Mouse (Mus musculus) cerebellum, adult 11-12 months (tissue): ENCODE measurements at regions not wholly inside any gene's neighbourhood (a gene's known extent, or its start where the extent isn't known, plus 50 kb on each side); places are given as distances from the start of the nearest gene placed in this dataset.

Experiments
- DNase-seq: peaks from one replicate; pipeline ENCODE4 v3.0.0; 2022

DNA sequence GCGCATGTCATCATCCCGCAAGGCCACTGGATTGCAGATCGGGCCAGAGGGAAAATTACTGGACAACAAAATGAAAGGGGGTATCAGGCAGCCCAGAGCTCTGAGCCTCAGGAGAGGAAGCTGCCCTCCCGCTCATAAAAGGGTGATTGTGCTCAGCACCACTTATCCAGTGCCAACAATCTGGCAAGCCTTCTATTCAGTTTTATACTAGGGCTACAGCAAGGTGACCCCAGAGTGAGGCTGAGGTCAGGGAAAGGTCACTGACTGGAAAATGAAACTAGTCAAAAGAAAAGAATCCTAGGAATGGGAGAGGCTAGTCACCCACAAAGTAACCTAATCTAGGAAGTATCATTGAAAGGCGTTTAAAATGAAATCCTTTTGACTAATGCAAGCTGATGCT lies 198.5 kb upstream of the Tmem161b start:
- DNase-seq = no peak

DNA sequence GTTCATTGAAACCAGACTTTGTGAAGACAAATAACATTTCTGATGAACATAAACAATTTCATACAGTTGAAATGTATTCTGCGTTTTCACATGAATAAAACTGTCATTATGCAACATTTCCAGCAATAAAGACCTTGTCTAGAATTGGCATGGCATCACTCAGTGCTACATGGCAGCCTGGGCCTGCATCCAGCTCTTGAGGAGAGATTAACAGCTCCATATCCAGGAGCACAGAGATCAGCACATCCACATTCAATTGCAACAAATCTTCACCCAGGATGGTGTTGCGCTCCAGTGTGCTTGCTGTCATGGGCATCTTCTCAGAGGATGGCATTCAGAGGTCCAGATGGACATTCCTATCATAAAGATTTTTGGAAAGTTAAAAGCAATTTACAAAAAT lies 196.7 kb upstream of the Tmem161b start:
- DNase-seq = no peak

DNA sequence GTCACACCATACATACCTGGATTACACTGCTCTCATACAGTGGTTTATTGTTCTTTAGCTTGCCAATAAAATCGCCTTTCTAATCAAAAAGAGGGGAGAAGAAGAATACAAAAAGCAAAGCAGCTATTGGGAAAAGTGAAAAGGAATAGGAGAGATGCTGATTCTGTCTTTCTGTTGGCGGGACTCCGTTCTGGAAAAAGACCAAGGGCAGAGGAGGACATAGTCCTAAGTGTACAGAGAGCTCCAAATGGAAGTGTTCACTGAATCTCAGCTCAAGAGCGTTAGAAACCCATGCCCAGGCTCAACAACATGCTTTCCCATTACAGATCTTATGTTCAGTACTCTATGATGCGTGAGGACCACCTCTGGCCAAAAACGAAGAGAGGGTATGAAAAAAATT lies 174.4 kb upstream of the Tmem161b start:
- DNase-seq = no peak

DNA sequence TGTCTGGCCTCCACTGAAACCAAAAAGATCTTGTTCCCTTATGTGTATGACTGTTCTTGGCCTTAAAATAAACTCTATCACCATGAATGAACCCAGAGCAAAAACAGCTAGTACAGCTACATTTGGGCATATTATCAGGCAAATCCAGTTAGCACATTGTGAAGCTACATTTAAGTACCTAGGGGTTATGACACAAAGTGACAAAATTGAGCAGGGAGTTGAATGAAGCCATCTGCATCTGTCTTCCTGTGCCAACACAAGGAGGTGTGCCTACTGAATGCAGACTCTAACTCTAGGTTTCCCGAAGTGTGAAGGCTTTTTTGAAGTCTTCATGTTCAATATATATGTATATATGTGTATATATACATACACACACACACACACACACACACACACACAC lies 169.9 kb upstream of the Tmem161b start:
- no peak for DNase-seq

DNA sequence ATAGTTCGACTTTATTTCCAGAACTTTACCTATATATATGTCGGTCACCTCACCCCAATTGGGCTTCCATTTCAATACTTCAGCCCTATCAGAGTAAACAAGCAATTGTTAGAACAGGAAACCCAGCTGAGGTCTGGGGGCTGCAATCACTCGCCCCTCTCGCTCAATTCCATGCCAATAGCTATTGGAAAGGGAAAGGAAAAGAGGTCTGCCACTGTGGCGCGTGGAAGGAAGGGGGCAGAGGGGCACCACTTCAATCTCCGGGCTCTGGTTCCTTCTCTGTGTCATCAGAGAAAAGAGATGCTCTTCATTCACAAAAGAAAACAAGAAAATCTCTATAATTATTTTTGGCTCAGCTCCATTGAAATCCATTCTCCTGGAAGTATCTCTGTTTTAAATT lies 167.1 kb upstream of the Tmem161b start:
- DNase-seq = no peak

DNA sequence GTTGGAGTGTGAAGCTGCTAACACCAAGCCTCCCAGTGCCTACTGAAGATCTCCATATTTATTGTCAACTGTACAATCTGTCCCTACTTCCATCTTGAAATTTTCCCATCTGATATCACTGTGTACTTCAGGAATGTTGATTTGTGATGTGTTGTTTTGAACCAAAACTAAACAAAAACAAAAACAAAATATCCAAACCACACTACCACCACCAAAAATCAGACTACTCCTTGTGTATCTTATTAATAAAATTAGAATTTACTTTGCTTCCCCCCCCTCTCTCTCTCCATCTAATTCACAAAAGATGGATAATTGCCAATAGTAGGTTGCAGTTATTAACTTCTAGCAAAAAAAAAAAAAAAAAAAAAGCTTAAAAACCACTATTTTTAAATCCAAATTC lies 166.5 kb upstream of the Tmem161b start:
- no peak for DNase-seq

DNA sequence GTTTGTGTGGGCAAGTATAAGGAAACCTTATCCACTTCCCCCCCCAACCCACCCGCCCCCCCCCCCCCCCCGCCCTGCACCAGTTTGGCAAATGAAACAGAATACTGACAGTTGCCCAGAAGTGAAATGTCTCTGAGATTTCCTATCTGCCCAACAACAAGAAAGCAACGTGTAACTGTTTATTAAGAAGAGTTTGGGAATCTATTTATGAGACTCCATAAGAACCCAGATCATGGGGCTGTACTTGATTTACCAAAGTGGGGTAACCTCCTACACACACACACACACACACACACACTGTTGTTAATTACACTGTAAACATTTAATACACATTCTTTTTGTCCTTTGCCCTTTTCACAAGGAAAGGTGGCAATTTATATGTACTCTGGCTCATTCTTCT lies 165.6 kb upstream of the Tmem161b start:
- DNase-seq = no peak

DNA sequence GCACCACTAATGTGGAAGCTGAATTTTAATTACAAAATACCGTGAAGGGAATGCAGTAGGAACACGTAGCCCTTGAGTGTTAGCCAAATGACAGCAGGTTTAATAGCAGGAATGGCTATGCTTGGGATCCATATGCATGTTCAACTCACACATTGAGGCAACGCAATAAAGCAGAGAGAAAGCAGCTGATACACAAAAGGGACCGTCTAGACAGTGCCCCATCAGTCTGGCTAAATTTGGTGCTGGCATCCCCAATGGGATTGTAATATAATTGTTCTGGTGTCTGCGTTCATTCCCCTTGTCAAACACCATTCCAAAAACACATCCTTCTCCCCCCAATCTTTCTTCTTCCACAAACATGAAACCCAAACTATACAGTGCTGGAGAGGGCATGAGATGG lies 165.1 kb upstream of the Tmem161b start:
- DNase-seq = no peak

DNA sequence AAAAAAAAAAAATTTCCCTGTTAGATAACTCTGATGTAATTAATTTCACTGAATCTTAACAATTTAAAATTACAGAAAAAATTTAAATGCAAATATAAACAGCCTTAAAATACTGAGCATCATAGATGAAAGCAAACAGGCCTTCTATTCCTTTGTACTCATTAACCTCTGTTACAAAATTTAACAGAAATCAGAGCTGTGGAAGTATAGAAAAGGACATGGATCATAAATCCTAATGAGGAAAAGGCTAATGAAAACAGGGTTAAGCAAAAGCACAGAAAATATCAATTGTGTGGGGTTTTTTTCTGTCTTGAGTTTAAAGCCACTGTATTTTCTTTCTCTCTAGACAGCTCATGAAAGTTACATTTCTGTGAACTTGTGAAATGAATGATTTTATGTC lies 164.6 kb upstream of the Tmem161b start:
- DNase-seq = no peak

DNA sequence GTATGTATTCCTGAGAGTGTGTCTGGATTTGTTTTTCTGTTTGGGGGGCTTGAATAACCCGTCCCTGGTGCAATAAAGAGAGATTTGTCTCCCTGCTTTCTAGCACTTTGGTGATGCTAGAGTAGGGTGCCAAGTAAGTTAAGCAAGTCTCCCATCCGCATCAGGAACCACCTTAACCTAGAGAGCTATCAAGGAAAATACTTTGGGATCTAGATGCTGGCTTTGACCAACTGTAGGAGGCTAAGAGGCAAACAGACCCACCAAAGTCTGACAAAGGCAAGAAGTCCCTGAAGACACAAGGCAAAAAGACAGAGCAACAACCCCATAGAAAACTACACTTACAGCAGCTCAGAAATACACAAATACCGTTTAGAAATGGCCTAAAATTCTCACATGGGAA lies 163.8 kb upstream of the Tmem161b start:
- DNase-seq = no peak

DNA sequence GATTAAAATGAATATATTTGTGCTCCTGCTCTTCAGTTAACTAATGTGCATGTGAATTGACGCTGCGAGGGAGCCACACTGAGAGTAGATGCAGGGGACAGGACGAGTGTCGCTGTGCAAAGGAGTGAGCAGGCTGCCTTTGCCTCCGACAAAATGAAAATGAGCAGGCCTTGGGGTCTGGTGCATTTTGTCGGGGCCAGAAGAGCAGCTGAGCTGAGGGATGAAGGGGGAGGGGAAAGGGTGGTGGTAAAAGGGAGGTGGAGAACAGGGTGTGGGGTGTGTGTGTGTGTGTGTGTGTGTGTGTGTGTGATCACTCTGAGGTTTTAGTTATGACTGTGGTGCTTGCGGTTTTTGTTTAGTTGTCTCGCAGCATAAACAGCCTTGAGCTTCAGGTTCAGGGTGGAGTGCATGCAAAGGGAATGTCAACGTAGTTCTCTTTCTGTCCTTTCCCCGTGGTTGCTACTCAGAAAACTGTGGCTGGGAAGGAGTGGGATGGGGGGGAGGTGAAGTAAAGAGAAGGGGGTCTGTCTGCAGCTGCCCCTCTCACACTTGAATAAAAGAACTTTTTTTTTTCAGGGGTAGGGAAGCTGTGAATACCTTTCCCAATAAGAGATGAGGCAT lies 163.0 kb upstream of the Tmem161b start:
- peak; percentile 71 for DNase-seq

DNA sequence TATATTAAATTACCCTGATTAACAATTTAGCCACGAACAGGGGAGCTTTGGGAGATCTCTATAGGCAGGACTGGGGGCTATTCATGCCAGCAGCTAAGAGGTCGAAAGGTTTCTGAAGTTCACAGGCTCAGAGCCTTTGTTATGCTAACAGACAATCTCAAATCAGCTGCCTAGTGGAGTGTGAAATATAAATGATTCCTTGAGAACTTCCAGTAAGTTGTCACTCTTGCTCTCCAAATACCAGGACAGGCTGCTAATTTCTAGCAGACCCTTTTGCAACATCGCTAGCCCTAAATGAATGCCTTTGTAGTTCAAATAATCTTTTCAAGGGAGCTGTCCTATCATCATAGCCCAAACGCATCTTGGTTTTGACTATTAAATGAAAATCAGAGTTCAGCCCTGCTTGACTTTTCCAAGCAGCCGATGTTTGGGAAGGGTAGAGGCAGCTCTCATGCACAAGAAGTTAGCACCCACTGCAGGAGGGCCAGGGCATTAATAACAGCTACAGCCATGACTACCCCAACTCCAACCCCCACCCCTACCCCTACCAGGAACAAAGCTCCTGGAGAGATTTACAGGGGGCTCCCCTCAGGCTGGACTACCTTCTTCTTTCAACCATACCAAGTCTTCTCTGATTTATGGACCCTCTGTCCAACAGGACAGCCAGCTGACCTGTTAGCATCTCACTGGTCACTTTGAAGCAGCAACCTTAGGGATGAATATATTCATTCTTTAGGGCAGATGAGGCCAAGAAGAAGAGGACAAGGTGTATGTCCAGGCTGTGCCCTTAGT lies 162.2 kb upstream of the Tmem161b start:
- DNase-seq = no peak

DNA sequence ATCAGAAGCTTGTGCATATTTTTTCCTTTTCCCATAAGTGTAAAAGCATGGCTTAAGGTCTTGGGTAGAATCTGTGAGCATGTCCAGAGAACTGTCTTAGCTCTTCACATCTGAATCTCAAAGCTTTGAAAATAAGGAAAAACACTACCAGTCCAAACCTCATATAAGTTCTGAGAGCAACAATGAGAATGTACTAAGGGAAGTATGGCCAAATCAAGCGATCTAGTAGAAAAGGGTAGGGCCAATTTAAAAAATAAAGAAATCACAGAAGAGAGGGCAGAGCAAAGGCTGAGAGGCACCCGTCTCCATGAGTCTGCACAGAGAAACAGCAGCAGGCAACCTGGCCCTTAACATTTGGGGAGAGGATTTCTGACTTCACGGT lies 161.7 kb upstream of the Tmem161b start:
- no peak for DNase-seq

DNA sequence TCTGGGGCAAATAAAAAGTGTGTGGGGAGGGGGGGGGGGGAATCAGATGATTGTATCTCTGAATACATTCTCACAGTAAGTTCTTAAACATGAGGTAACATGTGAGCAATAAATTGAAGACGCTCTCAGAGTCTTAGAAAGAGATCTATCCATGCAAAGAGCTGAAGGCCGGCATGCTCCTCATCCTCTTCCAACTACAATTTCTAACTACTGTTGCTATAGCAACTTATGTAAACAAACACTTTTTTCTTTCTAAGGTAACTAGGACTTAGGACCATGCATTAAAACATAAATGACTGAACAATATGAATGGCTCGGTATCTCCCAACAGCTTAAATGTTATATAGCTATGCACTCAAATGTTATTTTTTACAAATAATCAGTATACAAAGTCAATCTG lies 161.2 kb upstream of the Tmem161b start:
- DNase-seq = no peak

DNA sequence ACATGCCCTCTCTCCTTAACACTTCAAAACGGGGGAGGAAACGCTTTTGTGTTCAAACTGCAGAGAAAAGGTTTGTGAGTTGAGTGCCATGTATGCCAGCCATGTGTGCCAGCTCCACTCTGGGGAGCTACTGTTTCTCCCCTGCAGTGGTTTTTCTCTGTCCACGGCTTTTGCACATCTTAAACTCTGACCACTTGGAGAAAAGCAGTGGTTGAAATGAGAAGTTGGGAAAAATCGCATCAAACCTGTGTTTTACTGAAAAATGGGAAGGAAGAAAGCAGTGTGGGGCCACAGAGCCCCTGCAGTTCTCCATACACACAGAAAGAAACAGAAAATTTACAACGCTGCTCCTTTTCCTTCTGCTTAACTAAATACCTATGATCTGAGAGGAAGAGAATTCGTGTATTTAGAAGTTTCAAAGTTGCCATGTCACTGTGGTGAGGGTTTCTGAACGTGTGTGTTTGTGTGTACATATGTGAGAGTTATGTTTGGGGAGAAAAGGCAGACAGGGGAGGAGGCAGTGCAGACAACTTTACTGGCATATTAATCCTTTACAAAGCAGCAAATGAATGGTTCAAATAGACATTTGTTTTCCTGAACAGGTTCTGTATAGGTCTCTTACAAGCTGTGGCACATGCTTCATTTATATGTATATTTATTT lies 160.1 kb upstream of the Tmem161b start:
- no peak for DNase-seq

DNA sequence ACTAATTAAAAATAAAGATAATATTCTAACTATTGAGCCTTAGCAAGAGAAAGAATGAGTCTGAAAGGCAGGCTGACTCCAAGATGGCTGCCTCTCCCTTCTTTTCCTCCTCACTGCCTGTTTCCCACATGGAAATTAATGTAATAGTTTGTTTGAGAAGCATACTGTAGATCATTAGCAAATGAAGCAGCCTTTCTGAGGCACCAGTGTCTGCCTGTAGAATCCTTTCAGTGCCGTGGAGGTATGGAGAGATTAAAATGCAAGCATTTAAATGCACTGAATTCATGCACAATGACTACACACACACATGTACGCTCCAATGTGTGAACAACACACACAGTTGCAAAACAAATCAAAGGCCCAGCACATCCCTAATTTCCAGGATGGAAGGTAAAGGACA lies 159.5 kb upstream of the Tmem161b start:
- no peak for DNase-seq

DNA sequence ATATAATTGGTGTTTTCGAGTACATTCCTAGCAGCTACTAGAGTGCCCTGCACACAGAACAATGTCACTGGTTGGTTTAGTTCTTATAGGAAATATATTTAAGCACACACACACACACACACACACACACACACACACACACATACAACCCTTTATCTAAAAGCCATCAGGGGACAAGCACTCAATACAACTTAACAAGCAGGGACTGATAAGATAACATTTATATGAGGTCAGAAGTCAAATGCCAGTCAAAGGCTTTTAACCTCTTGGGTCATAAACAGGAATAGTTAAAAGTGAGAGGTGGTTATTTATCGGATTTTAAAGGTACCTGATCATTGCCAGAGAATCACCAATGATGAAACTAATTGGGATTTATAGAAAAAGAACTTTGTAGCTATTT lies 158.7 kb upstream of the Tmem161b start:
- no peak for DNase-seq

DNA sequence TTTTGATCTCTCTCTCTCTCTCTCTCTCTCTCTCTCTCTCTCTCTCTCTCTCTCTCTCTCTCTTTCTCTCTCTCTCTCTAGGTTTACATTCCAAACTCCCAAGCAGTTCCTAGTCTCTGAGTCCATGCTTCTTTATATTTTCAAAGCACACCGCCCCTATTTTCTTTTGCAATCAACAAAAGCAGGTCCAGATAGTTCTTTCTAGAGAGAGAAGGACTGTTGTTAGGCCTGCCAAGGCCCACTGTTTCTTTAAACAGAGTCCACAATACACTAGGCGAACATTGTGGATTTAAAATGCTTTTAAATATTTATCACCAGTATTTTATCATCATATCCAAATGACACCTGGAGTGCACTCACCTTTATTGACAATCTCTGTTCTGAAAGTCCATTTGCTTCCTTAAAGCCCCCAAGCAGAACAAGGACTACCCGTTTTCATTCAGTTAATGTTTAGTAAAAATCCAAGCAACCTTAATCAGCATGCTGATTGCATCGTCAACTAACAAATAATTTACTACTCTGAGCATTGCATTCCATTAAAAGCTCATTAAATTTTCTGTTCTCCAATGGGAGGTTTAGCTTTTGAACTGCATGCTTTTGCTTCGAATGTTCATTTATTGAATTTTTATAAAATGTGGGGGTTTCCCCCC lies 157.7 kb upstream of the Tmem161b start:
- DNase-seq = no peak

DNA sequence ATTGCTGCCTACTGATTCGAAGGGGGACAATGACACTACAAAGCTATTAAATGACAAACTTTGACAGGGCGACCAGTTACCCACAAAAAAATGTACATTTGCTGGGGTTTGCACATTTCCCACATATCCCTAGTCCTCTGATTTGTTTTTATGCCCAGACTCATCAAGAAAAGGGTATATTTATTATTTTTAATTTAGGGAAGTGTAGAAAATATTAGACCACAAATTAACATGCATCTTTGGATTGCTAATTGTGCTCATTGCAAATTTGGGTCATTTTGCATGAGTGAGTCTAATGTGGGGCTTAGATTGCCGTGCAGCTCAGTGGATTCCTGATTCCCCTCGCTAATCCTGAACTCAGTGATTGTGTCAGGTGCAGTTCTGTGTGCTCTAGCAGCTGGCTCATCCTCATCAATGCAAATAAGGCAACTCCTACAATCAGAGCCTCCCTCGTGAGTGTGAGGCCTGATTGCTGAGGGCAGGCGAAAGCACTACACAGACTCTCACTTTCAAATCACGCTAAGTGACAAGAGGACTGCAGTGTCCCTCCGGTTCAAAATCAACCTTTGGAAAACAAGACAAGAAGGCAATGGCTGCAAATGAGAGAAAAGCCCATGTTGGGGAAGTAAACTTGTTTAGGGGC lies 156.7 kb upstream of the Tmem161b start:
- no peak for DNase-seq

DNA sequence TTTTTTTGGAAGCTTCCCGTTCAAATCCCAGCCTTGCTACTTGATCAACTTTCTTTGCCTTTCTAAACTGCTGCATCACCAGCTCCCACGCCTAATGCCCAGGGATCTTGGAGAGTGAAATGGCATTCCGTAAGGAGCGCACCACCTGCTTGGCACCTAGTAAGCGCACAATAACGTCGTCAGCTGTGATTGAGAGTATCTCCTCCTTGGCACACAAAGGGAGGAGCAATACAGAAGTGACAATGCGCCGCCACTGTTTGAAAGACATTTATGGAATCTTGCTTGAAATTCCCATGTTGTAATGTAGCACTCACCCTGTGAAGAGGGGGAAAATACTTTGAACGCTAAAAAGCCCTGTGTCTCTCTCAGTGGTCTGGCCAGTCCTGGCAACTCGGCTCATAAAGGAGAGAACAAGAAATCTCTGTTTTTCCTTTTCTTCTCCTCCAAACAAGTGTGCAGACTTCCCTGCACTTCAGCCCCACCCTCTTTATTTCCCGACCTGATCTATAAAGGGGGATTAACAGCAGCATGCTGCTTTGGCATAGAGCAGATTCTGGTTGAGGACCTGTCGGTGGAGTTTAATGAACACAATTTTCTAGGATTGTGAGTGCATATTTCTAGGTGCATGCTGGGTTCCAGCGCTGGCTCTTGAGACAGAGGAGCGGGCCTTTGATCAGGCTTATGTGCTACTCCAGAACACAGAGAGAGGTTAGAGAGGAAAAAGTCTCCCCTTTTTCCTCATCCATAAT lies 155.7 kb upstream of the Tmem161b start:
- DNase-seq = no peak

DNA sequence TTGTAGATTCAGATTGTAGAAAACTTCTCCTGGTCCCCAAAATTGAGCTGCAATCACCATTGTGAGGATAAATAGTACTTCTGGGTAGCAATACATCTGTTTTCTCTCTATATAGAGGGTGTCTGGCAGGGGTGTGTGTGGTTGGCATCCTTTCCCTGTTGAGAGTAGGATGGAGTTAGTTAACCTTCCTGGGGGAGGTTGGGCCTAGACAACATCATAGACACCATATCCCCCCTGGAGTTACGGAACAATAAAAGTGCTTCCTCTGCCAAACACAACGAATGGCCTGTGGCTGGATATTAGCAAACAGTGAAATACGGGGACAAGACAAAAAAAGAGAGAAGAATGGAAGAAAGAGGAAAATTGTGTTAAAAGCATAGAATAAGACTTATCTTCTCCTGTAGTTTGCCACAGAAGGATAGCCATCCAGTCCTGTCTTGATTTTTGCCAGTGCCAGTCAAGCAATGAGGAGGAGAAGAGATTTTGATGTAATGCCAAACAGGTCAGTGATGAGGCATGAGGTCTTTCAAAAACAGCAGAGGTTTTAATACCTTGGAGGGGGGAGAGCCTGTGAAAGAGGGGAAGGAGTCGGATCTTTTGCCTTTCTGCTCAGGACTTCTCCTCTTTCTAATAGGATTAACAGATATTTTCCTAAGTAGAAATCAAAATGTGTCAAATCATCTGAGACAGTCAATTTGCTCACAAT lies 155.0 kb upstream of the Tmem161b start:
- DNase-seq = no peak

DNA sequence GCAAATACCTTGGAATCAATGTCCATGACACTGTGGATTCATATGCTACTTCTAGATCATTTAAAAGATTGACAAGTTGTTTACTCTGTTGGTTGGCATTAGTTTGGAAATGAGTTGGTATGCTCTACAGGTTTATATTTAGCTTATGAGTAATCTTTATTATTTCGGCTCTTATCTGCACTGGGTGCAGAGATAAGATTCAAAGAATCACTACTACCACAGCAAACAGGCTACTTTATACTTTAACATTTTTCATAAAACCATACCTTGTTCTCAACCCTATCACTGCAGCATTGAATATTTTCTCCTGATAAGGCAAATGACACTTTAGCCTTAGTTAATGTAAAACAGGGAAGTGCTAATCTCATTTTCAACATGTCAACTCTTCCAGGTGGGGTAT lies 153.7 kb upstream of the Tmem161b start:
- no peak for DNase-seq
